Comparison of ENCODE assay signal across 18 mouse cellular contexts in the genomic region with DNA sequence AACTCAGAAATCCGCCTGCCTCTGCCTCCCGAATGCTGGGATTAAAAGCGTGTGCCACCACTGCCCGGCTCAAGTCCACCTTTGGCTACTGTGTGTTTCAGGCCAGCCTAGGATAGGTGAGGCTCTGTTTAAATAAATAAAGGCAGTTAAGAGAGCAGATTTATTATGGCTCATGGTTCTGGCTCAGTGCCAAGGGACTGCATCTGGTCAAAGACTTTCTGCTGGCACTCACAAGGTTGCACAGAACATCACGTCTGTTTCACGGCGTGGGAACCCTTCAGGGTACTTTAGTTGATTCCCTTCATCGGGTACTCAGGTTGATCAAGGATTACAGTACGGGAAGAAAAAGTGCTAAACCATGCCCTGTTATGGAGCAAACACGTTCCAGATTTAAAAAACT. TPM values are rescaled to one million over a fixed set of nuclear protein-coding genes. Genes with fewer than 3 reads are reported as not detected.
DNase-seq lines count a peak whose midpoint lies in the region; ATAC-seq and TF ChIP-seq lines count a peak whose summit lies in the region.
"Had no signal": no experiment of that assay in that cellular context is flagged by ENCODE, and none has a peak within 500 bp of the region (broad histone marks: within the 10 kb centered on the region; RNA-seq: fewer than 3 reads in every experiment).

No protein-coding gene starts in this region.

- no peak for TF ChIP-seq CTCF in lung, embryonic 14.5 days (IDR thresholded peaks at IDR 0.05; ENCODE audit: low read depth)

- no peaks in the 10 kb centered on the region for H3K9me3 ChIP-seq in lung, embryonic 14.5 days (ENCODE audit: low read depth, low read length)
- H3K9me3 ChIP-seq in neural tube, embryonic 15.5 days (replicated peaks): no peaks in the 10 kb centered on the region
- H3K9me3 ChIP-seq: embryonic facial prominence, embryonic 10.5 days; forebrain, embryonic 13.5 days; heart, embryonic 13.5 days; hindbrain, embryonic 13.5 days; intestine, embryonic 15.5 days had no signal

- no peak overlapping the region for H3K27ac ChIP-seq in lung, embryonic 14.5 days (ENCODE audit: low read depth)
- no peak overlapping the region for H3K27ac ChIP-seq in neural tube, embryonic 15.5 days (replicated peaks)
- H3K27ac ChIP-seq: embryonic facial prominence, embryonic 10.5 days; forebrain, embryonic 13.5 days; heart, embryonic 13.5 days; hindbrain, embryonic 13.5 days; intestine, embryonic 15.5 days had no signal

- ATAC-seq in lung, embryonic 14.5 days (ENCODE audit: insufficient read depth): no peak
- ATAC-seq in neural tube, embryonic 15.5 days (ENCODE audit: low FRiP score): no peak
- ATAC-seq: forebrain, embryonic 13.5 days; intestine, embryonic 15.5 days had no signal

- H3K9ac ChIP-seq in lung, embryonic 14.5 days: no peak overlapping the region
- no peak overlapping the region for H3K9ac ChIP-seq in neural tube, embryonic 15.5 days (replicated peaks)
- H3K9ac ChIP-seq: forebrain, embryonic 13.5 days; heart, embryonic 13.5 days; hindbrain, embryonic 13.5 days; intestine, embryonic 15.5 days had no signal

- no peaks in the 10 kb centered on the region for H3K36me3 ChIP-seq in lung, embryonic 14.5 days (ENCODE audit: insufficient read depth)
- H3K36me3 ChIP-seq in neural tube, embryonic 15.5 days: no peaks in the 10 kb centered on the region
- H3K36me3 ChIP-seq: embryonic facial prominence, embryonic 10.5 days; heart, embryonic 13.5 days; hindbrain, embryonic 13.5 days; intestine, embryonic 15.5 days had no signal

- peak; percentile 66 to 68 for DNase-seq in cerebellum, postnatal 10 days
- DNase-seq in cerebellum, adult 11-12 months: no peak
- DNase-seq in lung, embryonic 14.5 days: peak; percentile 23
- DNase-seq in lung, adult 18-20 months: no peak
- DNase-seq in MN1 (ENCODE audit: low spot score): peak; percentile 81
- DNase-seq: adrenal gland, postnatal 36 days; cerebellum, adult 18-20 months; cerebellum, adult 9-11 months; gastrocnemius, postnatal 36 days; heart, adult 11 months; heart, postnatal 4 days had no signal

- H3K27me3 ChIP-seq in lung, embryonic 14.5 days (ENCODE audit: insufficient read depth, low read length): no peaks in the 10 kb centered on the region
- H3K27me3 ChIP-seq in neural tube, embryonic 15.5 days (replicated peaks): peaks cover 7% of the 10 kb centered on the region
- H3K27me3 ChIP-seq: forebrain, embryonic 13.5 days; intestine, embryonic 15.5 days had no signal

- no peak overlapping the region for H3K4me2 ChIP-seq in lung, embryonic 14.5 days
- H3K4me2 ChIP-seq in neural tube, embryonic 15.5 days: no peak overlapping the region
- H3K4me2 ChIP-seq: forebrain, embryonic 13.5 days; heart, embryonic 13.5 days; hindbrain, embryonic 13.5 days; intestine, embryonic 15.5 days had no signal

- WGBS in lung, embryonic 14.5 days: 69% methylated on average over 10 of the region's 10 CpGs
- WGBS in neural tube, embryonic 15.5 days: 59% methylated on average over 10 of the region's 10 CpGs

- H3K4me3 ChIP-seq in lung, embryonic 14.5 days (ENCODE audit: low read depth, low read length): no peak overlapping the region
- no peak overlapping the region for H3K4me3 ChIP-seq in neural tube, embryonic 15.5 days (replicated peaks)
- H3K4me3 ChIP-seq: embryonic facial prominence, embryonic 10.5 days; forebrain, embryonic 13.5 days; heart, embryonic 13.5 days; hindbrain, embryonic 13.5 days; intestine, embryonic 15.5 days had no signal

- H3K4me1 ChIP-seq in lung, embryonic 14.5 days (ENCODE audit: insufficient read depth): no peaks in the 10 kb centered on the region
- H3K4me1 ChIP-seq in neural tube, embryonic 15.5 days: 0 out of 2 replicates have a peak, but pooled peaks cover 5% of the 10 kb centered on the region
- H3K4me1 ChIP-seq: forebrain, embryonic 13.5 days; heart, embryonic 13.5 days; intestine, embryonic 15.5 days had no signal

RNA-seq across cellular contexts. Expression of gene Cdhr2, which starts 13.7 kb away (rescaled TPM):
- 0.04 TPM in 1 of 2 replicates, not detected in the other for polyA plus RNA-seq in lung, embryonic 14.5 days (2014; fragmentation: Nextera tagmentation; extraction: Ambion mirVana)
- 0.22 and 1.4 TPM in 2 replicates for polyA plus RNA-seq in neural tube, embryonic 15.5 days (2015; fragmentation: Nextera tagmentation; extraction: Ambion mirVana)
- polyA plus RNA-seq: heart, embryonic 13.5 days; heart, postnatal 0 days had no signal

RNA-seq across cellular contexts. Expression of gene Rnf44, which starts 21.3 kb away (rescaled TPM):
- polyA plus RNA-seq in lung, embryonic 14.5 days (2014; fragmentation: Nextera tagmentation; extraction: Ambion mirVana): 59.9 and 63.4 TPM in 2 replicates
- 73.5 and 76.3 TPM in 2 replicates for polyA plus RNA-seq in neural tube, embryonic 15.5 days (2015; fragmentation: Nextera tagmentation; extraction: Ambion mirVana)

RNA-seq across cellular contexts. Expression of gene Gprin1, which starts 34.7 kb away (rescaled TPM):
- polyA plus RNA-seq in lung, embryonic 14.5 days (2014; fragmentation: Nextera tagmentation; extraction: Ambion mirVana): 0.34 and 0.53 TPM in 2 replicates
- 10.3 and 21.6 TPM in 2 replicates for polyA plus RNA-seq in neural tube, embryonic 15.5 days (2015; fragmentation: Nextera tagmentation; extraction: Ambion mirVana)
- polyA plus RNA-seq: heart, embryonic 13.5 days had no signal

RNA-seq across cellular contexts. Expression of gene Sncb, which starts 51.4 kb away (rescaled TPM):
- not detected in 2 replicates for polyA plus RNA-seq in lung, embryonic 14.5 days (2014; fragmentation: Nextera tagmentation; extraction: Ambion mirVana)
- polyA plus RNA-seq in neural tube, embryonic 15.5 days (2015; fragmentation: Nextera tagmentation; extraction: Ambion mirVana): 110 and 122 TPM in 2 replicates
- polyA plus RNA-seq: heart, embryonic 13.5 days; heart, postnatal 0 days had no signal

Comparison
In these comparisons a context has a peak if more than half of its experiments do, and no peak if none do; other contexts are left out.
1. DNase-seq: peak in cerebellum, postnatal 10 days (2 of 2), lung, embryonic 14.5 days (single experiment) and MN1 (single experiment); none in cerebellum, adult 11-12 months (single experiment) and lung, adult 18-20 months (0 of 2).